Mouse (Mus musculus): ENCODE results near the gene Ccdc71. TPM values are rescaled to one million over a fixed set of nuclear protein-coding genes. Genes with fewer than 3 reads are reported as not detected.
A peak's percentile ranks its signal among the peaks of the same experiment; 100 is the strongest.

The Ccdc71 gene
- polyA plus RNA-seq, 1 experiment from 2014 or later, result 58.2 TPM

GRCm38 (mm10) chr9:108462192-108462591 is 1.9 kb downstream of the Ccdc71 start:
- 93% methylated on average over 10 of the region's 10 CpGs for whole genome bisulfite sequencing
- Histone ChIP-seq H3K4me1 (peaks cover 23% of the 10 kb centered on the region), H3K27ac (replicated peaks) (no peak overlapping the region), H3K9me3 (replicated peaks) (no peaks in the 10 kb centered on the region), H3K27me3 (ENCODE audit: low read depth, poor library complexity, severe bottlenecking) (no peaks in the 10 kb centered on the region), H3K36me3 (peaks cover 51% of the 10 kb centered on the region), H3K4me3 (peak overlapping the region; percentile 97; the same call in 1 of the 2 replicates)
- DNase-seq (ENCODE audit: low spot score), result no peak

GRCm38 (mm10) chr9:108463713-108464112 is 3.4 kb downstream of the Ccdc71 start:
- Histone ChIP-seq H3K36me3 (peaks cover 59% of the 10 kb centered on the region), H3K4me3 (no peak overlapping the region), H3K27me3 (ENCODE audit: low read depth, poor library complexity, severe bottlenecking) (no peaks in the 10 kb centered on the region), H3K9me3 (replicated peaks) (no peaks in the 10 kb centered on the region; the same call in 1 of the 2 replicates), H3K27ac (replicated peaks) (no peak overlapping the region), H3K4me1 (peaks cover 23% of the 10 kb centered on the region)
- WGBS, result 97% methylated on average over 9 of the region's 9 CpGs
- no peak for DNase-seq (ENCODE audit: low spot score)

- Histone ChIP-seq H3K36me3 (peaks cover 59% of the 10 kb centered on the region), H3K27me3 (ENCODE audit: low read depth, poor library complexity, severe bottlenecking) (no peaks in the 10 kb centered on the region), H3K9me3 (replicated peaks) (no peaks in the 10 kb centered on the region; the same call in 1 of the 2 replicates), H3K4me3 (no peak overlapping the region), H3K27ac (replicated peaks) (no peak overlapping the region), H3K4me1 (peaks cover 15% of the 10 kb centered on the region)
- DNase-seq (ENCODE audit: low spot score), result no peak
- WGBS, result 91% methylated on average over 2 of the region's 2 CpGs
These were observed 5.9 kb downstream of the Ccdc71 start for GRCm38 (mm10) chr9:108466219-108466618.

- H3K9me3 ChIP-seq (replicated peaks), result no peaks in the 10 kb centered on the region; the same call in 1 of the 2 replicates
- 87% methylated on average over 5 of the region's 5 CpGs for WGBS
- H3K27me3 ChIP-seq (ENCODE audit: low read depth, poor library complexity, severe bottlenecking), result no peaks in the 10 kb centered on the region
These were observed 9.1 kb downstream of the Ccdc71 start for GRCm38 (mm10) chr9:108469430-108469829.

GRCm38 (mm10) chr9:108469845-108470244 is 9.5 kb downstream of the Ccdc71 start:
- 85% methylated on average over 4 of the region's 4 CpGs for WGBS
- Histone ChIP-seq H3K27me3 (ENCODE audit: low read depth, poor library complexity, severe bottlenecking) (no peaks in the 10 kb centered on the region), H3K4me3 (no peak overlapping the region), H3K4me1 (no peaks in the 10 kb centered on the region), H3K27ac (replicated peaks) (no peak overlapping the region), H3K9me3 (replicated peaks) (no peaks in the 10 kb centered on the region; the same call in 1 of the 2 replicates), H3K36me3 (peaks cover 31% of the 10 kb centered on the region)
- DNase-seq (ENCODE audit: low spot score), result no peak

More at GRCm38 (mm10) chr9:108469430-108469829, 9.1 kb downstream of the Ccdc71 start:
- Histone ChIP-seq H3K27ac (replicated peaks) (no peak overlapping the region), H3K4me1 (no peaks in the 10 kb centered on the region), H3K36me3 (peaks cover 35% of the 10 kb centered on the region), H3K4me3 (no peak overlapping the region)
- DNase-seq (ENCODE audit: low spot score), result no peak

GRCm38 (mm10) chr9:108474528-108474927 is 14.2 kb downstream of the Ccdc71 start:
- Histone ChIP-seq H3K27me3 (ENCODE audit: low read depth, poor library complexity, severe bottlenecking) (no peaks in the 10 kb centered on the region), H3K36me3 (no peaks in the 10 kb centered on the region), H3K9me3 (replicated peaks) (no peaks in the 10 kb centered on the region), H3K4me3 (no peak overlapping the region), H3K27ac (replicated peaks) (no peak overlapping the region), H3K4me1 (peaks cover 17% of the 10 kb centered on the region)
- DNase-seq (ENCODE audit: low spot score), result no peak
- WGBS, result 67% methylated on average over 1 of the region's 1 CpGs

GRCm38 (mm10) chr9:108478638-108479156 is 18.4 kb downstream of the Ccdc71 start:
- H3K36me3 ChIP-seq, result peaks cover 21% of the 10 kb centered on the region
- H3K4me1 ChIP-seq, result peaks cover 36% of the 10 kb centered on the region
- WGBS, result under 1% methylated on average over 20 of the region's 20 CpGs
- H3K27ac ChIP-seq (replicated peaks), result peak overlapping the region; percentile 91
- H3K9me3 ChIP-seq (replicated peaks), result no peaks in the 10 kb centered on the region
- peak overlapping the region; percentile 63 for H3K4me3 ChIP-seq
- peak; percentile 89 for DNase-seq (ENCODE audit: low spot score)
- H3K27me3 ChIP-seq (ENCODE audit: low read depth, poor library complexity, severe bottlenecking), result no peaks in the 10 kb centered on the region

GRCm38 (mm10) chr9:108479241-108479640 is 18.9 kb downstream of the Ccdc71 start:
- WGBS, result 31% methylated on average over 11 of the region's 11 CpGs
- Histone ChIP-seq H3K4me1 (peaks cover 36% of the 10 kb centered on the region), H3K27me3 (ENCODE audit: low read depth, poor library complexity, severe bottlenecking) (no peaks in the 10 kb centered on the region), H3K9me3 (replicated peaks) (no peaks in the 10 kb centered on the region), H3K36me3 (peaks cover 27% of the 10 kb centered on the region), H3K4me3 (peak overlapping the region; percentile 63), H3K27ac (replicated peaks) (peak overlapping the region; percentile 91)
- peak; percentile 56 for DNase-seq (ENCODE audit: low spot score)

GRCm38 (mm10) chr9:108479721-108480351 is 19.5 kb downstream of the Ccdc71 start, which contains the start of gene Lamb2:
Gene Lamb2 (plus strand): TSS chr9:108479736.
- WGBS, result 7% methylated on average over 10 of the region's 10 CpGs
- Histone ChIP-seq H3K36me3 (peaks cover 33% of the 10 kb centered on the region), H3K27ac (replicated peaks) (peak within 1 kb of the TSS; percentile 91), H3K4me3 (peak within 1 kb of the TSS; percentile 63), H3K9me3 (replicated peaks) (no peaks in the 10 kb centered on the region), H3K27me3 (ENCODE audit: low read depth, poor library complexity, severe bottlenecking) (no peaks in the 10 kb centered on the region), H3K4me1 (peaks cover 36% of the 10 kb centered on the region)
- DNase-seq (ENCODE audit: low spot score), result peak; percentile 58

- H3K36me3 ChIP-seq, result peaks cover 44% of the 10 kb centered on the region
- H3K27me3 ChIP-seq (ENCODE audit: low read depth, poor library complexity, severe bottlenecking), result no peaks in the 10 kb centered on the region
- peak overlapping the region; percentile 63 for H3K4me3 ChIP-seq
- WGBS, result 93% methylated on average over 28 of the region's 28 CpGs
- H3K4me1 ChIP-seq, result peaks cover 36% of the 10 kb centered on the region
- peak overlapping the region; percentile 35; the same call in 1 of the 2 replicates for H3K27ac ChIP-seq (replicated peaks)
- no peaks in the 10 kb centered on the region for H3K9me3 ChIP-seq (replicated peaks)
- DNase-seq (ENCODE audit: low spot score), result no peak
These were observed 20.6 kb downstream of the Ccdc71 start for GRCm38 (mm10) chr9:108480813-108481519.

GRCm38 (mm10) chr9:108481520-108482210 is 21.3 kb downstream of the Ccdc71 start:
- no peaks in the 10 kb centered on the region for H3K9me3 ChIP-seq (replicated peaks)
- no peaks in the 10 kb centered on the region for H3K27me3 ChIP-seq (ENCODE audit: low read depth, poor library complexity, severe bottlenecking)
- DNase-seq (ENCODE audit: low spot score), result no peak
- WGBS, result 90% methylated on average over 19 of the region's 19 CpGs
- H3K27ac ChIP-seq (replicated peaks), result no peak overlapping the region
- peaks cover 51% of the 10 kb centered on the region for H3K36me3 ChIP-seq
- H3K4me3 ChIP-seq, result no peak overlapping the region
- peaks cover 36% of the 10 kb centered on the region for H3K4me1 ChIP-seq

- Histone ChIP-seq H3K4me3 (no peak overlapping the region), H3K36me3 (peaks cover 66% of the 10 kb centered on the region), H3K27ac (replicated peaks) (no peak overlapping the region), H3K27me3 (ENCODE audit: low read depth, poor library complexity, severe bottlenecking) (no peaks in the 10 kb centered on the region), H3K9me3 (replicated peaks) (no peaks in the 10 kb centered on the region), H3K4me1 (peaks cover 32% of the 10 kb centered on the region)
- 93% methylated on average over 18 of the region's 18 CpGs for WGBS
- no peak for DNase-seq (ENCODE audit: low spot score)
These were observed 22.9 kb downstream of the Ccdc71 start for GRCm38 (mm10) chr9:108483051-108483790.

Data from midbrain, embryonic 10.5 days (tissue).